Mouse (Mus musculus): Measurements from ENCODE around the gene Kmt2c. TPM values are rescaled to one million over a fixed set of nuclear protein-coding genes. Genes with fewer than 3 reads are reported as not detected.

The Kmt2c gene
- total RNA-seq, 1 experiment, result 50.6 TPM

DNA sequence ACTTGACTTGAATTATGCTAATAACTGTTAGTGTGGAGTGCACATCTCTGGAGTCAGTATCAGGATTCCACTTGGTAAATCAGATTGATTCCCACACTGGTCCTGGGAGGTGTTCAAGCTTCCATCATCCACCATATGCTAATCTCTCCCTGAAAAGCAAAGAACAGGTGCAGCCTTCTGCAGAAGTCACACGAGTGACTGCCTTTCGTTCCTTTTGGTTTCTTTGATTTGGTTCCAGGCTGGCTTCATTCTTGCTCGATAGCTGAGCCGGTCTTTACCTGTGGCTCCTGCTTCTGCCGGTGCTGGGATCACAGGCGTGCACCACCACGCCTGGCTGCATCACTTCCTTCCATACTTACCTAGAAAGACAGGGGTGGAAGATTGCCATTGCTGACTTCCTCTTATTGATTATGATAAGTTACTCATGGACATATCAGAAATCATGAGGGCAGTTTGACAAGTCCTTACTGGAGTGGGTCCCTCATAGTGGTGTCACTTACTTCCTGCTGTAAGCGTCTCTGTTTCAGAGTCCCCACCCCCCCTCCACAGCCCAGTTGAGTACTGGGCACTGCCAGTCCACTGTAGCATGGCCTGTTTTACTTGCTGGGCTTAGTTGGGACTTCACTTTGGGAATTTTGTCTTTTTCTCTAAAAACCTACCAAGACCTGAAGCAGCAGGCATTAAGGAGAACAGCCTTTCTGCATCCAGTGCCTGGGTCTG lies 245.6 kb downstream of the Kmt2c start:
- H3K4me3 ChIP-seq (ENCODE audit: insufficient read depth in 1 of 2, low read depth in 1 of 2, low read length in 2 of 2, poor library complexity in 1 of 2, severe bottlenecking in 1 of 2), result no peak overlapping the region
- no peaks in the 10 kb centered on the region for H3K9me3 ChIP-seq (ENCODE audit: control insufficient read depth, insufficient read depth, low read depth, low read length)
- in situ Hi-C loops (cut with MboI; ENCODE audit: low sequenced_read_pairs in 2 of 2, unreplicated experiment in 2 of 2), result no loop called here
- no peak overlapping the region for H3K27ac ChIP-seq (ENCODE audit: insufficient read depth, low read depth, low read length, poor library complexity, severe bottlenecking)
- TF ChIP-seq HCFC1 (IDR thresholded peaks at IDR 0.05; ENCODE audit: borderline replicate concordance, insufficient read depth, low read length), result no peak
- TF ChIP-seq MAFK (IDR thresholded peaks at IDR 0.05; ENCODE audit: insufficient read depth, low read depth, low read length), result no peak
- no peak for TF ChIP-seq ZNF384 (IDR thresholded peaks at IDR 0.05; ENCODE audit: low read depth, low read length)
- TF ChIP-seq ZC3H11A (IDR thresholded peaks at IDR 0.05; ENCODE audit: borderline replicate concordance, low read depth, low read length), result no peak
- TF ChIP-seq CHD2 (IDR thresholded peaks at IDR 0.05; ENCODE audit: low read depth, low read length), result no peak
- DNase-seq (ENCODE audit: low read depth, low spot score), result no peak
- H3K9ac ChIP-seq (ENCODE audit: insufficient read depth, low read depth, low read length, poor library complexity, severe bottlenecking), result no peak overlapping the region
- H3K4me1 ChIP-seq (ENCODE audit: control insufficient read depth in 2 of 2, insufficient read depth in 2 of 2, low read length in 2 of 2, poor library complexity in 1 of 2), result no peaks in the 10 kb centered on the region
- H3K36me3 ChIP-seq (ENCODE audit: control insufficient read depth, insufficient read depth, low read length, poor library complexity, severe bottlenecking), result peaks cover 26% of the 10 kb centered on the region

DNA sequence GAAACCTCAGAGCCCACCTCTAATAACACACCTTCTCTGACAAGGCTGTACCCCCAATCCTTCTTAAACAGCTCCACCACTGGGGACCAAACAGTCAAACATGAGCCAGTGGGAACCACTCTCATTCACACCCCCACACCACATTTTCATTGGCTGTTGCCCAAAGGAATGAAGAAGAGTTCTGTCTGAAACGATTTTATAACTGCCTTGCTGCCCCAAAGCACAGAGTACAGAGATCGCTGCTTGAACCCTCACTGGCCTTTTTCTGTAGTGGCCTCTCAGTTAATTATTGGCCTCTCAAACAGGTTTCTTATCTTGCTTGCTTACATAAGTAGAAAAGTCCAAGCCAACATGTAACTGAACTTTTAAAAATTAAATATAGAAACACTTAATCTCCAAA lies 246.2 kb downstream of the Kmt2c start:
- Histone ChIP-seq H3K4me3 (ENCODE audit: insufficient read depth in 1 of 2, low read depth in 1 of 2, low read length in 2 of 2, poor library complexity in 1 of 2, severe bottlenecking in 1 of 2) (no peak overlapping the region), H3K9me3 (ENCODE audit: control insufficient read depth, insufficient read depth, low read depth, low read length) (no peaks in the 10 kb centered on the region), H3K27ac (ENCODE audit: insufficient read depth, low read depth, low read length, poor library complexity, severe bottlenecking) (no peak overlapping the region), H3K9ac (ENCODE audit: insufficient read depth, low read depth, low read length, poor library complexity, severe bottlenecking) (no peak overlapping the region), H3K4me1 (ENCODE audit: control insufficient read depth in 2 of 2, insufficient read depth in 2 of 2, low read length in 2 of 2, poor library complexity in 1 of 2) (no peaks in the 10 kb centered on the region), H3K36me3 (ENCODE audit: control insufficient read depth, insufficient read depth, low read length, poor library complexity, severe bottlenecking) (peaks cover 23% of the 10 kb centered on the region)
- in situ Hi-C loops (cut with MboI; ENCODE audit: low sequenced_read_pairs in 2 of 2, unreplicated experiment in 2 of 2), result no loop called here
- DNase-seq (ENCODE audit: low read depth, low spot score), result no peak
- TF ChIP-seq MAFK (IDR thresholded peaks at IDR 0.05; ENCODE audit: insufficient read depth, low read depth, low read length) (no peak), CHD2 (IDR thresholded peaks at IDR 0.05; ENCODE audit: low read depth, low read length) (no peak)

DNA sequence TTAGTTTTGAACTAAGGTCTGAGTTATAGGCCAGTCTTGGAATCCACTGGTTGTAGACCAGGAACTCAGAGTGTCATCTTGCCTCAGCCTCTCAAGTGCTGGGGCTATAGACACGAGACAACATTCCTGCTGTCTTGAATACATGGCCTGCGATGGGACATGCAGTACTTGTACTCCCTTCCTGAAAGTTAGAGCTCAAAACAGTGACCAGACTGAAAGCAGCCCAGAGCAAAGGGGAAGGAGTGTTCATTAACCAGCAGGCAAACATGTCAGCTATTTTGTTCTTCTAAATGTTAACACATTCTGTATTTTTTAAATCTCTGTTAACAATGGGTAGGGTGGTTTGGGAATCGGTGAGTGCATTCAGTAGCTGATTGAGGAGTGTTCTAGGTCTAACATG lies 251.5 kb downstream of the Kmt2c start:
- no peak for DNase-seq (ENCODE audit: low read depth, low spot score)
- Histone ChIP-seq H3K4me3 (ENCODE audit: insufficient read depth in 1 of 2, low read depth in 1 of 2, low read length in 2 of 2, poor library complexity in 1 of 2, severe bottlenecking in 1 of 2) (no peak overlapping the region), H3K9me3 (ENCODE audit: control insufficient read depth, insufficient read depth, low read depth, low read length) (no peaks in the 10 kb centered on the region), H3K36me3 (ENCODE audit: control insufficient read depth, insufficient read depth, low read length, poor library complexity, severe bottlenecking) (peaks cover 7% of the 10 kb centered on the region), H3K9ac (ENCODE audit: insufficient read depth, low read depth, low read length, poor library complexity, severe bottlenecking) (no peak overlapping the region), H3K4me1 (ENCODE audit: control insufficient read depth in 2 of 2, insufficient read depth in 2 of 2, low read length in 2 of 2, poor library complexity in 1 of 2) (no peaks in the 10 kb centered on the region), H3K27ac (ENCODE audit: insufficient read depth, low read depth, low read length, poor library complexity, severe bottlenecking) (no peak overlapping the region)
- no peak for TF ChIP-seq HCFC1 (IDR thresholded peaks at IDR 0.05; ENCODE audit: borderline replicate concordance, insufficient read depth, low read length)
- no peak for TF ChIP-seq ZNF384 (IDR thresholded peaks at IDR 0.05; ENCODE audit: low read depth, low read length)
- TF ChIP-seq ZC3H11A (IDR thresholded peaks at IDR 0.05; ENCODE audit: borderline replicate concordance, low read depth, low read length), result no peak
- TF ChIP-seq CHD2 (IDR thresholded peaks at IDR 0.05; ENCODE audit: low read depth, low read length), result no peak
- no peak for TF ChIP-seq MAFK (IDR thresholded peaks at IDR 0.05; ENCODE audit: insufficient read depth, low read depth, low read length)
- in situ Hi-C loops (cut with MboI; ENCODE audit: low sequenced_read_pairs in 2 of 2, unreplicated experiment in 2 of 2), result no loop called here

DNA sequence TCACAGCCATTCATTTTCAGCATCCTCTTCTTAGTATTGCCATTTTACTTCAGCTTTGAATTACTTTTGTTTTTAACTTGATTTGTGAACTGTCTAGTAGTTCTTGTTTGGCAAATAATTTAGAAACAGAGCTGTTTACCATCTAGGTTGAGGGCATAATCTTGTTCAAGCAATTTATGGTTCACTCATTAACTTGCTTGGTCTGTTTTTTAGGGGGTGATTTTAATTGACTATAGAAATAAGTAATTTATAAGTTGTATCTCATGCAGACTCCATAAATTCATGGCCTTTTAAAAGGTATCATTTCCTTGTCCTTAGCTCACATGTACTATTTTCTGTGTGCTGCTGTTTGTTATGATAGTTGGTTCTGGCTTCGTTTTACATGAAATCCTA lies 252.1 kb downstream of the Kmt2c start:
- no peak for DNase-seq (ENCODE audit: low read depth, low spot score)
- no peaks in the 10 kb centered on the region for H3K9me3 ChIP-seq (ENCODE audit: control insufficient read depth, insufficient read depth, low read depth, low read length)
- peaks cover 6% of the 10 kb centered on the region for H3K36me3 ChIP-seq (ENCODE audit: control insufficient read depth, insufficient read depth, low read length, poor library complexity, severe bottlenecking)
- H3K9ac ChIP-seq (ENCODE audit: insufficient read depth, low read depth, low read length, poor library complexity, severe bottlenecking), result no peak overlapping the region
- H3K27ac ChIP-seq (ENCODE audit: insufficient read depth, low read depth, low read length, poor library complexity, severe bottlenecking), result no peak overlapping the region
- TF ChIP-seq CHD2 (IDR thresholded peaks at IDR 0.05; ENCODE audit: low read depth, low read length) (no peak), MAFK (IDR thresholded peaks at IDR 0.05; ENCODE audit: insufficient read depth, low read depth, low read length) (no peak), ZC3H11A (IDR thresholded peaks at IDR 0.05; ENCODE audit: borderline replicate concordance, low read depth, low read length) (no peak)
- no peak overlapping the region for H3K4me3 ChIP-seq (ENCODE audit: insufficient read depth in 1 of 2, low read depth in 1 of 2, low read length in 2 of 2, poor library complexity in 1 of 2, severe bottlenecking in 1 of 2)
- in situ Hi-C loops (cut with MboI; ENCODE audit: low sequenced_read_pairs in 2 of 2, unreplicated experiment in 2 of 2), result no loop called here
- no peaks in the 10 kb centered on the region for H3K4me1 ChIP-seq (ENCODE audit: control insufficient read depth in 2 of 2, insufficient read depth in 2 of 2, low read length in 2 of 2, poor library complexity in 1 of 2)

Data from ES-E14 (cell line).